Mouse (Mus musculus) forebrain, postnatal 0 days (tissue): ENCODE results near the gene Slc26a9. TPM values are rescaled to one million over a fixed set of nuclear protein-coding genes. Genes with fewer than 3 reads are reported as not detected.
A peak's percentile ranks its signal among the peaks of the same experiment; 100 is the strongest.

Experiments
- ATAC-seq: fragments of 200-750 bp; cut with Nextera tagmentation; 2 replicates; pipeline ENCODE4 v1.8.0; 2017; ENCODE audit warnings: mild to moderate bottlenecking, moderate library complexity
- DNase-seq: peaks from one replicate; pipeline ENCODE4 v3.0.0-alpha.2; 2015
- H3K27ac ChIP-seq: fragments of 300-500 bp; sonication (generic); 2 replicates; pipeline ENCODE4 v1.5.1; 2014; ENCODE audit warnings: low read depth, mild to moderate bottlenecking, antibody characterized with exemption, low read length, moderate library complexity, mixed read lengths
- H3K27me3 ChIP-seq: fragments of 300-500 bp; sonication (generic); 2 replicates; pipeline ENCODE4 v1.6.1; 2014; ENCODE audit warnings: mild to moderate bottlenecking, low read length, mixed read lengths; ENCODE audit not compliant: insufficient read depth
- H3K36me3 ChIP-seq: fragments of 300-500 bp; sonication (generic); 2 replicates; pipeline ENCODE4 v1.6.1; 2014; ENCODE audit warnings: mild to moderate bottlenecking, moderate library complexity; ENCODE audit not compliant: insufficient read depth
- H3K4me1 ChIP-seq: fragments of 300-500 bp; sonication (generic); 2 replicates; pipeline ENCODE4 v1.6.1; 2014; ENCODE audit warnings: antibody characterized with exemption; ENCODE audit not compliant: insufficient read depth
- H3K4me2 ChIP-seq: fragments of 300-500 bp; sonication (generic); 2 replicates; pipeline ENCODE4 v1.6.1; 2014; ENCODE audit warnings: low read depth, mild to moderate bottlenecking, moderate library complexity
- H3K4me3 ChIP-seq: fragments of 300-500 bp; sonication (generic); 2 replicates; pipeline ENCODE4 v1.5.1; 2014; ENCODE audit warnings: low read depth, low read length, mixed read lengths
- H3K9ac ChIP-seq: fragments of 300-500 bp; sonication (generic); 2 replicates; pipeline ENCODE4 v1.6.1; 2014; ENCODE audit warnings: mild to moderate bottlenecking
- H3K9me3 ChIP-seq: fragments of 300-500 bp; sonication (generic); 2 replicates; pipeline ENCODE4 v1.6.1; 2016; ENCODE audit warnings: low read length
- CTCF ChIP-seq: sonication (generic); IDR thresholded peaks from 2 replicates; pipeline ENCODE4 v1.5.1; 2016; ENCODE audit warnings: antibody characterized with exemption, control low read depth, low read depth
- WGBS: fragments of 180-500 bp; shearing (Covaris S2); extraction: QIAGEN DNeasy Blood & Tissue Kit; methylation state at CpG from one replicate; pipeline ENCODE4 v1.1.7; 2014; 5-methylcytosine and 5-hydroxymethylcytosine counted together
- polyA plus RNA-seq: library from polyadenylated mRNA; unstranded; fragments of >200 nt; fragmentation: Nextera tagmentation; extraction: Ambion mirVana; gene quantifications from 2 replicates; pipeline ENCODE4 v1.2.1, GENCODE M21; 2015
- total RNA-seq: library from RNA; depleted of rRNA; stranded (reverse); fragments of >200 nt; gene quantifications from 2 replicates; pipeline ENCODE4 v1.2.3, GENCODE M21; 2014; rRNA removed

The Slc26a9 gene
- total RNA-seq: 0.08 and 0.67 TPM in 2 replicates
- polyA plus RNA-seq: 0.09 and 0.15 TPM in 2 replicates

DNA sequence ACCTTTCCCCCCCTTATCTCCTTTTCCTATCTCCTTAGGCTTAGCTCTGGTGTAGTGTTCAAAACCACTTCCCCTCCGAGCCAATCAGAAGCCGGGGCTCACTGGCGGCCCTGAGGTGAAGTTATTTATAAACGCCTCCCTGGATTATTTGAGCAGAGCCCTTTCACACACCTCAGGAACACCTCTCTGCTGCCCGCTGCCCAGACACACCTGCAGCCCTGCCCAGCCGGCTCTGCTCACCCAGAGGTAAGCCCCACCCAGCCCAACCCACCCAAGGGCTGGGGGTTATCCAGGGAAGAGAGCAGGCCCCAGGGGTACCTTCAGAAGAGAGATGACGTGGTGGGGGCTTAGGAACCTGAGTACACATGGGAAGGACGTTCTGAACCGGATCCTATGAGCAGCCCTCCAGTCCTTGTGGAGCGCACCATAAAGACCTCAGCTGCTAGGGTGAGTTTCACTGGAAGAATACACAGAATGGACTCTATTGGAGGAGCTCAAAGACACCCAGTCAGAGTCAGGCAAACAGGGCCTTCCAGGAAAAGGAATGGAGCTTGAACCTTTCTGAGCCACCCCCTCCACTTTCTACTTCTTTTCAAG lies at the start of gene Slc26a9:
Gene Slc26a9, plus strand, starts transcription at position 155 of the 597 bp plus-strand sequence.
- H3K4me1 ChIP-seq: no peaks in the 10 kb centered on the region
- DNase-seq: no peak
- TF ChIP-seq CTCF: no peak

GRCm38 (mm10) chr1:131695308-131695707 lies 48.5 kb upstream of the Slc26a9 start:
- DNase-seq (no peak), ATAC-seq (no peak)
- Histone ChIP-seq H3K27me3 (no peaks in the 10 kb centered on the region), H3K4me3 (no peak overlapping the region), H3K36me3 (no peaks in the 10 kb centered on the region), H3K27ac (no peak overlapping the region), H3K9me3 (no peaks in the 10 kb centered on the region), H3K4me2 (no peak overlapping the region), H3K9ac (no peak overlapping the region), H3K4me1 (no peaks in the 10 kb centered on the region)
- 96% methylated on average over 2 of the region's 2 CpGs for WGBS
- no peak for TF ChIP-seq CTCF

More for the DNA sequence above, at the start of gene Slc26a9:
- Histone ChIP-seq H3K4me3 (no peak within 1 kb of the TSS), H3K9me3 (no peaks in the 10 kb centered on the region), H3K4me2 (no peak within 1 kb of the TSS), H3K27ac (no peak within 1 kb of the TSS), H3K9ac (no peak within 1 kb of the TSS), H3K36me3 (no peaks in the 10 kb centered on the region), H3K27me3 (no peaks in the 10 kb centered on the region)
- WGBS: 69% methylated on average over 10 of the region's 10 CpGs
- no peak for ATAC-seq

- DNase-seq (no peak), ATAC-seq (no peak)
- H3K9ac ChIP-seq: no peak overlapping the region
- H3K27ac ChIP-seq: no peak overlapping the region
- no peaks in the 10 kb centered on the region for H3K27me3 ChIP-seq
- H3K36me3 ChIP-seq: no peaks in the 10 kb centered on the region
- no peak overlapping the region for H3K4me2 ChIP-seq
- no peaks in the 10 kb centered on the region for H3K4me1 ChIP-seq
- no peak overlapping the region for H3K4me3 ChIP-seq
- no peaks in the 10 kb centered on the region for H3K9me3 ChIP-seq
- WGBS: 50% methylated on average over 4 of the region's 4 CpGs
- TF ChIP-seq CTCF: no peak
These were observed 47.5 kb upstream of the Slc26a9 start for GRCm38 (mm10) chr1:131696325-131696724.

- no peak for TF ChIP-seq CTCF
- no peaks in the 10 kb centered on the region for H3K9me3 ChIP-seq
- no peak overlapping the region for H3K4me3 ChIP-seq
- 91% methylated on average over 3 of the region's 3 CpGs for WGBS
- ATAC-seq (no peak), DNase-seq (no peak)
- H3K27ac ChIP-seq: no peak overlapping the region
- H3K4me2 ChIP-seq: no peak overlapping the region
- H3K36me3 ChIP-seq: no peaks in the 10 kb centered on the region
- H3K27me3 ChIP-seq: no peaks in the 10 kb centered on the region
- H3K9ac ChIP-seq: no peak overlapping the region
- H3K4me1 ChIP-seq: no peaks in the 10 kb centered on the region
These were observed 45.1 kb upstream of the Slc26a9 start for GRCm38 (mm10) chr1:131698770-131699169.

DNA sequence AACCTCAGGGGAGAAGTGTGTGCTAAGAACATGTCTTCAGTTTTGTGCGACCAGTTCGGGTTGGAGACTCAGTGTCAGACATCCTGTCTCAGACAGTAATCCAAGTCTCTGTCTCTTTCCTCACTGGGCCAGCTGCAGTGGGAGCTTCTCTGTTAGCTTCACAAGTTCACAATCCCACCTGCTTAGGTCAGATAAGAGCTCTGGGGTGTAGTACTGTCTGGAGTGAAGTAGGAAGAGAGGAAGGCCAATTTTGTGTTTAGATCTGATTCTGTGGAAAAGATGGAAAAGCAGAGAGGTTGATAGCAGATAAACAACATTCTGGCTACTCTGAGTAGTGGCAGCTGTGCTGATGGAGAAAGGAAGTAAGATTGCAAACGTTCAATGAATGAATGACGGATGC lies 44.2 kb upstream of the Slc26a9 start:
- no peaks in the 10 kb centered on the region for H3K27me3 ChIP-seq
- no peak overlapping the region for H3K27ac ChIP-seq
- no peak overlapping the region for H3K4me3 ChIP-seq
- H3K9ac ChIP-seq: no peak overlapping the region
- DNase-seq (no peak), ATAC-seq (no peak)
- no peaks in the 10 kb centered on the region for H3K9me3 ChIP-seq
- H3K36me3 ChIP-seq: no peaks in the 10 kb centered on the region
- 85% methylated on average over 4 of the region's 4 CpGs for WGBS
- H3K4me2 ChIP-seq: no peak overlapping the region
- TF ChIP-seq CTCF: no peak
- H3K4me1 ChIP-seq: no peaks in the 10 kb centered on the region

- H3K4me3 ChIP-seq: no peak overlapping the region
- 79% methylated on average over 5 of the region's 5 CpGs for WGBS
- H3K27ac ChIP-seq: no peak overlapping the region
- no peaks in the 10 kb centered on the region for H3K9me3 ChIP-seq
- no peaks in the 10 kb centered on the region for H3K27me3 ChIP-seq
- DNase-seq: no peak
- TF ChIP-seq CTCF: no peak
- H3K4me2 ChIP-seq: no peak overlapping the region
- no peak for ATAC-seq
- no peak overlapping the region for H3K9ac ChIP-seq
- H3K4me1 ChIP-seq: no peaks in the 10 kb centered on the region
- no peaks in the 10 kb centered on the region for H3K36me3 ChIP-seq
These were observed 43.4 kb upstream of the Slc26a9 start for GRCm38 (mm10) chr1:131700447-131700846.

DNA sequence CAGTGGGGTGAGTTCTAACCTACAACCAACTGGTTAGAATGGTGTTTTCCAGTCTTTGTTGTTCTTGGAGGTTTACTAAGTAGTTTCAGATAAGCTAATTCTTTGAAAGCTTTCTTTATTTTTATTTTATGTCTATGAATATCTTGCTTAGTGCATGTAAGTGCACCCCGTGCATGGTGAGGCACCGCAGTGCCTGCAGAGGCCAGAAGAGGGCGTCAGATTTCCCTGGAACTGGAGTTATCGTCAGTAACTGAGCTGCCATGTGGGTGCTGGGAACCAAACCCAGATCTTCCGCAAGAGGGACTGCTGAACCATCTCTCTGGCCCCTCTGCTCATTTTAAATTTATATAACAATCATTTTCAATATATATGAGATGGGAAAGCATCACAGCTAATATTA lies 42.4 kb upstream of the Slc26a9 start:
- no peak overlapping the region for H3K9ac ChIP-seq
- H3K9me3 ChIP-seq: no peaks in the 10 kb centered on the region
- 84% methylated on average over 5 of the region's 5 CpGs for WGBS
- no peaks in the 10 kb centered on the region for H3K4me1 ChIP-seq
- H3K4me2 ChIP-seq: no peak overlapping the region
- H3K36me3 ChIP-seq: no peaks in the 10 kb centered on the region
- no peak overlapping the region for H3K27ac ChIP-seq
- peak; percentile 5; the same call in 1 of the 2 replicates for TF ChIP-seq CTCF
- no peaks in the 10 kb centered on the region for H3K27me3 ChIP-seq
- DNase-seq: no peak
- no peak overlapping the region for H3K4me3 ChIP-seq
- ATAC-seq: no peak
